Mouse (Mus musculus): Measurements from ENCODE around the gene Olfr1185-ps1.
"Not testable (repeated sequence)": the region's sequence is repeated elsewhere in the genome, so short reads cannot be mapped to it uniquely, and the experiment has no call there.

Olfr1185-ps1 gene

GRCm38 (mm10) chr2:88493020-88493419 is at the start of gene Olfr1185-ps1:
Olfr1185-ps1 (plus strand) TSS chr2:88493320.
- no peak for DNase-seq

GRCm38 (mm10) chr2:88449031-88449430 is 44.1 kb upstream of the Olfr1185-ps1 start, which contains the start of gene Gm13757:
Gm13757 (minus strand) TSS chr2:88449131.
- DNase-seq: no peak

GRCm38 (mm10) chr2:88454567-88454966 is 38.6 kb upstream of the Olfr1185-ps1 start, which contains the start of gene Olfr1183:
Olfr1183 (plus strand) TSS chr2:88454867.
- DNase-seq: not testable (repeated sequence)

GRCm38 (mm10) chr2:88483298-88483697 is 9.8 kb upstream of the Olfr1185-ps1 start, which contains the start of gene Olfr1184:
Olfr1184 (plus strand) TSS chr2:88483598.
- DNase-seq: no peak

GRCm38 (mm10) chr2:88518251-88518650 is 25.1 kb downstream of the Olfr1185-ps1 start, which contains the start of gene Olfr1186:
Olfr1186 (plus strand) TSS chr2:88518551.
- no peak for DNase-seq

- DNase-seq: no peak
Measured at GRCm38 (mm10) chr2:88525720-88526119, 32.6 kb downstream of the Olfr1185-ps1 start.
